Mouse (Mus musculus) midbrain, embryonic 14.5 days (tissue): ENCODE data around the gene Loxl1. TPM values are rescaled to one million over a fixed set of nuclear protein-coding genes. Genes with fewer than 3 reads are reported as not detected.
A peak's percentile ranks its signal among the peaks of the same experiment; 100 is the strongest.

ENCODE experiments used
- ATAC-seq: fragments of 200-750 bp; cut with Nextera tagmentation; 2 replicates; pipeline ENCODE4 v1.8.0; 2017; ENCODE audit warnings: moderate number of reproducible peaks, moderate library complexity; ENCODE audit not compliant: low FRiP score, low TSS enrichment
- DNase-seq: peaks from one replicate; pipeline ENCODE4 v3.0.0-alpha.2; 2015
- H3K27ac ChIP-seq: fragments of 300-500 bp; sonication (generic); replicated peaks from 2 replicates; pipeline ENCODE4 v1.5.1; 2014; ENCODE audit warnings: mild to moderate bottlenecking, low read depth, low read length, moderate library complexity
- H3K27me3 ChIP-seq: fragments of 300-500 bp; sonication (generic); 2 replicates; pipeline ENCODE4 v1.6.1; 2014; ENCODE audit warnings: low read length, control low read depth, mixed read lengths; ENCODE audit not compliant: control insufficient read depth, insufficient read depth
- H3K36me3 ChIP-seq: fragments of 300-500 bp; sonication (generic); 2 replicates; pipeline ENCODE4 v1.6.1; 2014; ENCODE audit warnings: low read length, control low read depth; ENCODE audit not compliant: control insufficient read depth, insufficient read depth
- H3K4me1 ChIP-seq: fragments of 300-500 bp; sonication (generic); 2 replicates; pipeline ENCODE4 v1.6.1; 2014; ENCODE audit warnings: mild to moderate bottlenecking, antibody characterized with exemption, low read length, control low read depth; ENCODE audit not compliant: control insufficient read depth, insufficient read depth
- H3K4me2 ChIP-seq: fragments of 300-500 bp; sonication (generic); 2 replicates; pipeline ENCODE4 v1.6.1; 2014; ENCODE audit warnings: mild to moderate bottlenecking, low read length, moderate library complexity
- H3K4me3 ChIP-seq: fragments of 300-500 bp; sonication (generic); replicated peaks from 2 replicates; pipeline ENCODE4 v1.5.1; 2014; ENCODE audit warnings: low read depth, low read length
- H3K9ac ChIP-seq: fragments of 300-500 bp; sonication (generic); replicated peaks from 2 replicates; pipeline ENCODE4 v1.6.1; 2014; ENCODE audit warnings: mild to moderate bottlenecking, low read length, moderate library complexity
- H3K9me3 ChIP-seq: fragments of 300-500 bp; sonication (generic); 2 replicates; pipeline ENCODE4 v1.6.1; 2016; ENCODE audit warnings: low read length, control low read depth, mixed read lengths; ENCODE audit not compliant: control insufficient read depth
- WGBS: fragments of 180-500 bp; shearing (Covaris S2); extraction: QIAGEN DNeasy Blood & Tissue Kit; methylation state at CpG from one replicate; pipeline ENCODE4 v1.1.7; 2014; 5-methylcytosine and 5-hydroxymethylcytosine counted together
- polyA plus RNA-seq: library from polyadenylated mRNA; unstranded; fragments of >200 nt; fragmentation: Nextera tagmentation; extraction: Ambion mirVana; gene quantifications from 2 replicates; pipeline ENCODE4 v1.2.1, GENCODE M21; 2014

The Loxl1 gene
- polyA plus RNA-seq, 1 experiment from 2014 or later: 5.6 TPM

- Histone ChIP-seq H3K27me3 (no peaks in the 10 kb centered on the region), H3K4me2 (no peak overlapping the region), H3K9me3 (no peaks in the 10 kb centered on the region), H3K27ac (no peak overlapping the region), H3K4me1 (peaks cover 8% of the 10 kb centered on the region; the same call in 1 of the 2 replicates), H3K9ac (no peak overlapping the region), H3K36me3 (no peaks in the 10 kb centered on the region), H3K4me3 (no peak overlapping the region)
- WGBS: 92% methylated on average over 6 of the region's 6 CpGs
- ATAC-seq: no peak
- DNase-seq: no peak
Observed at GRCm38 (mm10) chr9:58243696-58244095, 69.3 kb downstream of the Loxl1 start.

- no peaks in the 10 kb centered on the region for H3K36me3 ChIP-seq
- 90% methylated on average over 5 of the region's 5 CpGs for WGBS
- no peak overlapping the region for H3K27ac ChIP-seq
- no peak for ATAC-seq
- H3K27me3 ChIP-seq: no peaks in the 10 kb centered on the region
- no peak overlapping the region for H3K4me2 ChIP-seq
- H3K4me1 ChIP-seq: peaks cover 8% of the 10 kb centered on the region; the same call in 1 of the 2 replicates
- no peaks in the 10 kb centered on the region for H3K9me3 ChIP-seq
- DNase-seq: no peak
- no peak overlapping the region for H3K9ac ChIP-seq
- H3K4me3 ChIP-seq: no peak overlapping the region
Observed at GRCm38 (mm10) chr9:58242696-58243095, 70.3 kb downstream of the Loxl1 start.

- 49% methylated on average over 9 of the region's 9 CpGs for WGBS
- Histone ChIP-seq H3K4me2 (no peak overlapping the region), H3K27me3 (no peaks in the 10 kb centered on the region), H3K4me1 (peaks cover 4% of the 10 kb centered on the region; the same call in 1 of the 2 replicates), H3K9ac (no peak overlapping the region), H3K9me3 (no peaks in the 10 kb centered on the region), H3K36me3 (no peaks in the 10 kb centered on the region), H3K4me3 (no peak overlapping the region), H3K27ac (0 out of 2 replicates have a peak overlapping the region, but pooled peaks have one; percentile 14)
- ATAC-seq (no peak; the same call in 1 of the 2 replicates), DNase-seq (peak; percentile 75)
Observed at GRCm38 (mm10) chr9:58241780-58242485, 71.1 kb downstream of the Loxl1 start.

Other genes with a start within 250 kb of the Loxl1 start
- 2.3 and 10.1 TPM in 2 replicates for gene Stra6, start 249.4 kb downstream of the Loxl1 start, polyA plus RNA-seq
- gene Ccdc33, start 194.4 kb downstream of the Loxl1 start, polyA plus RNA-seq: 0.09 and 0.54 TPM in 2 replicates
- gene Islr, start 108.9 kb downstream of the Loxl1 start, polyA plus RNA-seq: 2.4 and 16.6 TPM in 2 replicates
- 51.6 and 96.9 TPM in 2 replicates for gene Islr2, start 108.9 kb downstream of the Loxl1 start, polyA plus RNA-seq
- 3.8 and 3.9 TPM in 2 replicates for gene Pml, start 63.4 kb downstream of the Loxl1 start, polyA plus RNA-seq
- gene Stoml1, start 60.0 kb downstream of the Loxl1 start, polyA plus RNA-seq: 96.4 and 115 TPM in 2 replicates
- not detected in 2 replicates for gene Tbc1d21, start 57.3 kb upstream of the Loxl1 start, polyA plus RNA-seq
- gene Insyn1, start 175.4 kb upstream of the Loxl1 start, polyA plus RNA-seq: 10.5 and 21.2 TPM in 2 replicates
- gene Cd276, start 242.3 kb upstream of the Loxl1 start, polyA plus RNA-seq: 33.2 and 38.1 TPM in 2 replicates